Mouse (Mus musculus): ENCODE measurements at regions not wholly inside any gene's neighbourhood (a gene's known extent, or its start where the extent isn't known, plus 50 kb on each side); places are given as distances from the start of the nearest gene placed in this dataset.

DNA sequence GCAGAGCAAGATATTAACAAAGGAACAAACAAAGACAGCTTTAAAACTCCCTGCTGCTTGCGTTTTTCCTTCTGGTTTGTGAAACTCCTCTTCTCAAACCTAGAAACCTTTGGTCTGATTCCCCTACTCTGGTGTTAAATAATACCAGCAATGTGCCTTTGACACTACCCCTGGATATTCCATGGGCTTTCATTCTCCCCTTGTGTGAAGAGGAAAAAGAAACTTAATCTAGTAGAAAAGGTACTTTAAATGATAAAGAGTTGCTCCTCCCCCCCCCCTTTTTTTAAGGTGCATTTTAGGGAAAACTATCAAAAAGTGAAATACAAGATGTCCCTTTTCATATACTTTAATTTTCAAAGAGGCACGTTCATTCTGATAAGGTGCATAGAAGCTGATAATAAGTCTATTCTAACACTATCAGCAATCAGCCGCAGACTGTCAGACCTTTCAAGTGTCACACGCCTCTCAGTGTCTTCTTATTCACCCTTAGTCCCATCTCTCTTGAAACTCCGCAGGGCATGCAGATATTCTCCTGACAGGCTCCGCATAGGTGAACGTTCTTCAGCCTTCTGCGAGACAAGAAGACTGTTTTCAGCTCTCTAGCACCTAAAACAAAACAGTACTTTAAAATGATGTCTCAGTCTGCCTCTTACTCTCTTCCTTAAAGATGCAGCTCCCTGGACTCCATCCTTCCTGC lies 657.5 kb downstream of the Car8 start:
- Histone ChIP-seq H3K27me3 (replicated peaks) (no peaks in the 10 kb centered on the region), H3K4me2 (no peak overlapping the region), H3K9ac (no peak overlapping the region), H3K36me3 (no peaks in the 10 kb centered on the region), H3K4me3 (no peak overlapping the region), H3K9me3 (replicated peaks) (no peaks in the 10 kb centered on the region), H3K27ac (no peak overlapping the region), H3K4me1 (no peaks in the 10 kb centered on the region)
- WGBS (ENCODE audit: insufficient replicate concordance), result 59% methylated on average over 8 of the region's 8 CpGs
- no peak for ATAC-seq

DNA sequence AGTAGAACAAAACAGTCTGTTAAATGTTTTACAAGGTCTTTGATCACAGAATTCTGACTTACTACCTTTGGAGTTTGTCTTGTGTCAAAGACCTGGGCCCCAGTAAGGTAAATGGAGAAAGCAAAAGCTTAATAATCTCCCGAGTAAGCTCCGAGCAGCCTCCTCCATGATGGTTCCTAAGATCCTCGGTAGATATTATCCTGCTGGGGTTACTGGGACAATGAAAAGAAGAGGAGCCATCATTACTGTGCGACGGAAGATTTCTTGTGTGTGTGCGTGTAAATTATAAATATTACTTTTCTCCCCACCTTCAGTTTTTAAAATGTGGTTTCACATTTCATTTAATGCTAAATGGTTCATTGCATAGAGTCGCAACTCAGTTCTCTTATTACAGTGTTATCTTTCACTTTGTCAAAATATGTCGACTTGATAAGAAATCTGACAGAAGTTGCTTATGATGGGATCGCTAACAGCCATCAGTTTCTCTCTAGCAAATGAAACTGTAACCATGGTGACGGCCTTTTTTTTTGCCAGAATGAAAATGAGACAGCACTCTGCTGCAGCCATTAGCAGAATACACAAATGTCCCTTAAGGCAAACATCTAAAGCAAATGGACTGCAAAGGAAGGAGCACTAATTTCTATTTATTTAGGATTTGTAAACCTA lies 658.2 kb downstream of the Car8 start:
- 71% methylated on average over 10 of the region's 10 CpGs for WGBS (ENCODE audit: insufficient replicate concordance)
- H3K4me2 ChIP-seq, result no peak overlapping the region

DNA sequence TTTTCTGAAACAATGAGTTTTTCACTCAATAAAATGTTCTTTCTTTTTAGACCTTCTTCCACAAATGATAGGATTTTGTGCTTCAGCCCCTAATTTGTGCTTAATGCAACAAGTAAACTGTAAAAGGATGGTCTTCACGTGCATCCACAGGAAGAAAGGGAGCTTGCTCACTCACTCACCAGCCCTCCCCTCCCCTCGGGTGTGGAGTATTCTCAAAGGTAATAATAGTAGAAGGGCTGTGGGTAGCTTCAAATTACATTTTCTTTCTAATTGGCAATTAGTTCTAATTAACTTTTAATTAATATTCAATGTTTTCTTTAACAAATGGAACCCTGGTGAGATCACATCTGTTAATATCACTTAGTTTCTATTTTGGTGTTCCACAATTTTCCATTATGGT lies 664.8 kb downstream of the Car8 start:
- WGBS (ENCODE audit: insufficient replicate concordance), result 63% methylated on average over 2 of the region's 2 CpGs

More for the DNA sequence above, 658.2 kb downstream of the Car8 start:
- Histone ChIP-seq H3K9me3 (replicated peaks) (no peaks in the 10 kb centered on the region), H3K36me3 (no peaks in the 10 kb centered on the region), H3K4me3 (no peak overlapping the region), H3K27ac (no peak overlapping the region), H3K9ac (no peak overlapping the region), H3K27me3 (replicated peaks) (no peaks in the 10 kb centered on the region), H3K4me1 (no peaks in the 10 kb centered on the region)
- ATAC-seq, result no peak

DNA sequence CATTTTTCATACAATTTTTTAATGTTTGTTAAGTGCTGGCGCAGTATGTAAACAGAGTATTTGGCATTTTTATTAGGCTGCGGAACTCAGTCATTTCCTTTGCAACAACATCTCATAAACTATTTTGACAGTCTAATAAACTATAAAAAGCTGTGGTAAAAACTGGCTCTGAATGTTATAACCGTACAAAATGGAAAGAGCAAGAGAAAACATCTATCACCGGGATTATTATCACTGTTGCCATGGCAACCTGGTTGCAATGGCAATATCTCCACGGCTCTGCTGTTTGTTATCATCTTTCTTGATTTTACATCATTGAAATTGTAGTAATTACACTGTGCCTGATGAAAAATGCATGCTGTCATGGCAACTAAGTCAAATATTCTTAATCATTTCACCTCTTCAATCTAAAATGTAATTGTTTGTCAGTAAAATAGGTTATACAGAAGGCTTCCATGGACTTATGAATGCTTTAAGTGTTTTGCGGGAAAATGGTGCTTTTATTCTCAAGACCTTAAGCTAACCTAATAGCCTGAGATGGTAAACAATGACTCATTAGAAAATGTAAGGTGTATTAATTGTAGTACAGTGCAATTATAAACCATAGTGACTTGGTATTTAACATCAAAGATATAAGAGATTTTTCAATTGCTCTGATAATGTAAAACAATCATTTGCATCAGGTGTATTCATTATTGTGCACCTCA lies 671.0 kb downstream of the Car8 start:
- Histone ChIP-seq H3K27me3 (replicated peaks) (no peaks in the 10 kb centered on the region), H3K36me3 (no peaks in the 10 kb centered on the region), H3K9me3 (replicated peaks) (no peaks in the 10 kb centered on the region), H3K9ac (no peak overlapping the region), H3K4me3 (no peak overlapping the region), H3K4me2 (no peak overlapping the region), H3K27ac (no peak overlapping the region), H3K4me1 (no peaks in the 10 kb centered on the region)
- 61% methylated on average over 6 of the region's 6 CpGs for WGBS (ENCODE audit: insufficient replicate concordance)
- ATAC-seq, result no peak

More for the DNA sequence above, 664.8 kb downstream of the Car8 start:
- H3K27me3 ChIP-seq (replicated peaks), result no peaks in the 10 kb centered on the region
- no peaks in the 10 kb centered on the region for H3K36me3 ChIP-seq
- no peak overlapping the region for H3K4me3 ChIP-seq
- H3K4me2 ChIP-seq, result no peak overlapping the region
- ATAC-seq, result no peak
- no peak overlapping the region for H3K27ac ChIP-seq
- no peaks in the 10 kb centered on the region for H3K9me3 ChIP-seq (replicated peaks)
- no peaks in the 10 kb centered on the region for H3K4me1 ChIP-seq
- H3K9ac ChIP-seq, result no peak overlapping the region

DNA sequence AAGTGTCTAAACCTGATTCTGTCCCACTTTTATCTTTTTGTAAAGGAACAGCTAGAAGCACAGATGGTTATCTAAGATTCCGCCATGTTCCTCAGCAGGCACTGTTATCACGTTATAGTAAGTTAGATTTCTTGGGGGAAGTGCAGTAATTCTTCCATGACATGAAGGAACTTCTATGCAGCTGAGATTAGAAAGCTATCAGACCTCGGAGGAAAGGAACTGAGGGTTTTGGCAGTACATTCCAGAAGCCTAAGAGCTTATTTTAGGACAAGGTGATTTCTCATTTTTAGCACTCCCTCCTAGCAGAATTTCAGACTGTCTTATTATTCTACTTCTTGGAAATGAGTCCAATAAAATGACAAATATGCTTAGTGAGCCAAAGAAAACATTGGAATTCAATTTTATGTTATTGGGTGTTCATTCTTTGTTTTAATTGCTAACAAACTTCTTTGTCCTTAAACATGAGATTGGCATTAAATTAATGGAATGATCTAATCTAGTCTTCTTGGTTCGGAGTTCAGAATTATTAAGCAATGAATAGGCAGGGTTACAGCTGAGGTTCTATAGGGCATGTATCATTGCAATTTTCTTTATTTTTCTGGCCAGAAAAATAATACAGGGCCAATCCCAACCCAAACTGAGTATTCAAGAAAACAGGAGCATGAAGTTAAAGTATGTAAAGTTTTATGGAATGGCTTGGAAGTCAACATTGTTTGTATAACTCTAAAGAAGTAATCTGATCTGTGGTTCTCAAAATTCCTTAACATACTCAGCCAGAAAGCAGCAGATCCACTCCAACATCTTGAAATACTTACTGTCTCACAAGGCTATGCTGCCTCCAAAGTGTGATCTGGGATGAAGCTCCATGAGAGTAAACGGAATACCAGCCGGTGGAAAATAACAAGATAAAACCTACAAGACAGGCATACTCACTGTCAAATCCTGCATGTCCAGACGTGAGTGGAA lies 678.7 kb downstream of the Car8 start:
- Histone ChIP-seq H3K4me1 (no peaks in the 10 kb centered on the region), H3K9ac (no peak overlapping the region), H3K36me3 (no peaks in the 10 kb centered on the region), H3K4me2 (no peak overlapping the region), H3K27me3 (replicated peaks) (no peaks in the 10 kb centered on the region), H3K27ac (no peak overlapping the region), H3K9me3 (replicated peaks) (no peaks in the 10 kb centered on the region), H3K4me3 (no peak overlapping the region)
- WGBS (ENCODE audit: insufficient replicate concordance), result 45% methylated on average over 7 of the region's 7 CpGs
- no peak for ATAC-seq

DNA sequence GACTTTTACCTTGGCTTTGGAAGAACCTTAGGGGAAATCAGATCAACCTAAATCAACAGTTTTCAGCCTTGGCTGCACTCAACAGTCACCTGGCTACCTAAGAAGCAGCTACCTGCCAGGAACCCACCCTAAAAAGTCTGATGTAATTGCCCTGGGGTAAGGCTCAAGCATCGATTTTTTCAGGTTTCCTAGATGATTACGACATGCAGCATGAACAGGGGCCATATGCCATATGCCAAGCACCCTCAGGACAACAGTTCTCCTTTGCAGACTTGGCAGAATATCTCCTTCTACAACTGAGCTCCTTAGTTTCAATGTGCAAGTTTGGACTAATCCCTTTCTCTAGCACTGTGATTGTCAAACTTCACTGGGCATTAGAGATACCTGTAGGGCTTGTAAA lies 680.1 kb downstream of the Car8 start:
- Histone ChIP-seq H3K36me3 (no peaks in the 10 kb centered on the region), H3K27me3 (replicated peaks) (no peaks in the 10 kb centered on the region), H3K9ac (no peak overlapping the region), H3K4me3 (no peak overlapping the region), H3K27ac (no peak overlapping the region), H3K4me1 (no peaks in the 10 kb centered on the region), H3K4me2 (no peak overlapping the region), H3K9me3 (replicated peaks) (no peaks in the 10 kb centered on the region)
- no peak for ATAC-seq
- WGBS (ENCODE audit: insufficient replicate concordance), result 58% methylated on average over 2 of the region's 2 CpGs

DNA sequence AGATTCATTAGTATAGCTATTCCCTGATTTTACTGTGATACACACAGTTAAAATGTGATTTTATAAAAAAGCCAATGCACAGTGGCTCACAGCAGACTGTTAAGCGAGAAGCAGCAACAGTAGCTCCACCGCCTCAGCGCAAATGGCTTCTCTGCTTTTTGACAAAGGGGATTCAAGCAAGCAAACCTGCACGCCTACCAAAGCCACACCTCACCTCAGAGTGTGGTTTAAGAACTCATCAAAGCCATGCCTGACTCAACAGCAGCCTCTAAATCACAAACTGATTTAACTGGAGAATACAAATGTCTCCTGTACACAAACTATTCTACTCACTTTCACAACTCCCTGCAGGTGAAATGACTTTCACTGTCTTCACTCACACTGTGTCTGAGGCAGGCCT lies 704.5 kb downstream of the Car8 start:
- WGBS (ENCODE audit: insufficient replicate concordance), result 71% methylated on average over 4 of the region's 4 CpGs

DNA sequence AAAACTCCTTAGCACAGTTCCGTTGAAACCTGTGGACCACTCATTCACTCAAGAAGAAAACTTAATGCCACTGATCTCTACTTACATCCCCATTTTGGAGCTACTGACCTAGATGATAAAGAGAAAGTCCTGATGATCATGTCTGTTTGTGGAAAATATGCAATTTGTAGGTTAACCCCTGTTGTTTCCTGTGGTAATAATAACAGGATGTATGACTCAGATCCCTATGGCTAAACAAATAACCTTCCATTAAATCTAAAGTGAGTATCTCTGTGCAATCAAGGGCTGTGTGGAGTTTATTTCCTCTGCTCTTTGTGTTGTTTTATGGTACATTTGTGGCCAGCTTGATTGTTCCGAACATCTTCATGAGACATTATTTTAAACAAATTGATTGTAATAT lies 711.1 kb downstream of the Car8 start:
- H3K9me3 ChIP-seq (replicated peaks), result no peaks in the 10 kb centered on the region
- no peak overlapping the region for H3K4me3 ChIP-seq
- H3K27ac ChIP-seq, result no peak overlapping the region
- no peaks in the 10 kb centered on the region for H3K27me3 ChIP-seq (replicated peaks)
- no peak overlapping the region for H3K4me2 ChIP-seq
- no peaks in the 10 kb centered on the region for H3K4me1 ChIP-seq
- 76% methylated on average over 2 of the region's 2 CpGs for WGBS (ENCODE audit: insufficient replicate concordance)
- no peak overlapping the region for H3K9ac ChIP-seq
- ATAC-seq, result no peak
- H3K36me3 ChIP-seq, result no peaks in the 10 kb centered on the region

More for the DNA sequence above, 704.5 kb downstream of the Car8 start:
- H3K4me3 ChIP-seq, result no peak overlapping the region
- no peaks in the 10 kb centered on the region for H3K36me3 ChIP-seq
- H3K9me3 ChIP-seq (replicated peaks), result no peaks in the 10 kb centered on the region
- no peak overlapping the region for H3K4me2 ChIP-seq
- no peak overlapping the region for H3K27ac ChIP-seq
- no peaks in the 10 kb centered on the region for H3K4me1 ChIP-seq
- no peaks in the 10 kb centered on the region for H3K27me3 ChIP-seq (replicated peaks)
- ATAC-seq, result no peak
- no peak overlapping the region for H3K9ac ChIP-seq

DNA sequence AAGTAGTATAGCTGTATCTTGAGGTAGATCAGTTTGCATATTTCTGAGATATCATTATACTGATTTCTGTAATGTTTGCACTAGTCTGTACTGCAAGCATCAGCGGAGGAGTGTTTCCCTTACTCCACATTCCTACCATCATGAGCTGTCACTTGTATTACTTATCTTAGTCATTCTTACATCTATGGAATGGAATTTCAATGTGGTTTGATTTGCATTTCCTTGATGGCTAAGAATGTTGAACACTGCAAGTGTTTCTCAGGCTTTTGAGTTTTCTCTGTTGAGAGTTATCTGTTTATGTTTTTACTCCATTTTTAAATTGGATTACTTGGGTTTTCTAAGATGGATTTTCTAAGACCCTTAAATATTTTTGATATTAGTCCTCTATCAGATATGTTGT lies 725.8 kb downstream of the Car8 start:
- Histone ChIP-seq H3K4me3 (no peak overlapping the region), H3K9ac (no peak overlapping the region), H3K4me1 (no peaks in the 10 kb centered on the region), H3K36me3 (no peaks in the 10 kb centered on the region), H3K9me3 (replicated peaks) (no peaks in the 10 kb centered on the region), H3K4me2 (no peak overlapping the region), H3K27me3 (replicated peaks) (no peaks in the 10 kb centered on the region), H3K27ac (no peak overlapping the region)
- 50% methylated on average over 1 of the region's 1 CpGs for WGBS (ENCODE audit: insufficient replicate concordance)
- ATAC-seq, result no peak

DNA sequence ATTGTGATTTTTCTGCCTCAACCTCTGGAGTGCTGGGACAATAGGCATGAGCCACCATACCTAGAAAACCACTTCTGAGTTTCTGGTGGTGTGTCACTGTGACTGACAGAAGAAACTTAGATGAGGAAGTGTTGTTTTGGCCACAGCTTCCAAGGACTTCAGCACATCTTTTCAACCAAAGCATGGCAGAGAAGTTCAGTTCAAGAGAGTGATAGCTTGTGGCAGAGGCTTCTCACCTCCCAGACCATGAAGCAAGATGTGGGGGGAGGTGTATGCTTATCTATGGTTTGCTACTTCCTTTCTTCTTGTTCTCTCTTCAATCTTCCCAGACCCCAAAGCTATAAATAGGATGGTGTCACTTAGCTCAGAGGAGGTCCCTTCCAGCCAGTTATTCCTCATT lies 753.3 kb downstream of the Car8 start:
- no peaks in the 10 kb centered on the region for H3K4me1 ChIP-seq
- no peak for ATAC-seq

DNA sequence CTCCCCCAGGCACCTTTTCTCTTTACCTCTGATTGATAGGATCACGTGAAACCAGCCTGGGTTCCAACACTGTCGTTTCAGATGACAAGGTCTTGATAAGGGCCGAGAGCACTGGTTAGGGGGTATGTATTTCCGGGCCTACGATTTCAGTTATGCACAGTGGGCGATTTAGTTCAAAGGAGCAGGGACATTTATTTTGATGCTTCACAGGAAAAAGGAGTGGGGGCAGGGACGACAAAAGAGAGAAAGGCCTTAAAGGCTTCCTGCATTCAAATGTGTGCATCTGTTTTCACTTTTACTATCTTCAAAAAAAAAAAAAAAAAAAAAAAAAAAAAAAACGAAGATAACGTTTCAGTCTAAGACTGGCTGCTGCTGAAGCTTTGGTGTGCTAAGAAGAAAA lies 783.7 kb downstream of the Car8 start:
- 9% methylated on average over 9 of the region's 9 CpGs for WGBS (ENCODE audit: insufficient replicate concordance)

More for the DNA sequence above, 753.3 kb downstream of the Car8 start:
- no peaks in the 10 kb centered on the region for H3K27me3 ChIP-seq (replicated peaks)
- no peak overlapping the region for H3K27ac ChIP-seq
- no peak overlapping the region for H3K9ac ChIP-seq
- no peaks in the 10 kb centered on the region for H3K36me3 ChIP-seq
- H3K9me3 ChIP-seq (replicated peaks), result no peaks in the 10 kb centered on the region
- H3K4me3 ChIP-seq, result no peak overlapping the region
- no peak overlapping the region for H3K4me2 ChIP-seq

More for the DNA sequence above, 783.7 kb downstream of the Car8 start:
- Histone ChIP-seq H3K4me2 (peak overlapping the region; percentile 37), H3K27me3 (replicated peaks) (no peaks in the 10 kb centered on the region), H3K4me1 (peaks cover 3% of the 10 kb centered on the region; the same call in 1 of the 2 replicates), H3K9ac (no peak overlapping the region), H3K27ac (no peak overlapping the region), H3K36me3 (no peaks in the 10 kb centered on the region), H3K9me3 (replicated peaks) (no peaks in the 10 kb centered on the region), H3K4me3 (no peak overlapping the region)
- ATAC-seq, result no peak

Data from liver, embryonic 12.5 days (tissue).